Mouse (Mus musculus): ENCODE measurements around the gene Chrna4. TPM values are rescaled to one million over a fixed set of nuclear protein-coding genes. Genes with fewer than 3 reads are reported as not detected.

Chrna4 gene
- total and polyA plus RNA-seq, 3 experiments, result 0.12 TPM; not detected in 2

- Histone ChIP-seq H3K9me3 (replicated peaks; ENCODE audit: insufficient read depth, low read length) (no peaks in the 10 kb centered on the region), H3K4me1 (ENCODE audit: control insufficient read depth in 1 of 2, insufficient read depth in 2 of 2, low read length in 2 of 2) (no peaks in the 10 kb centered on the region), H3K4me3 (ENCODE audit: control insufficient read depth in 1 of 2, insufficient read depth in 1 of 2, low read depth in 2 of 2, low read length in 2 of 2) (no peak overlapping the region), H3K79me2 (ENCODE audit: control insufficient read depth, insufficient read depth, low read length, poor library complexity) (no peaks in the 10 kb centered on the region), H3K27ac (ENCODE audit: control insufficient read depth, low read depth, low read length) (no peak overlapping the region), H3K27me3 (ENCODE audit: control insufficient read depth in 1 of 2, insufficient read depth in 2 of 2, low read length in 2 of 2) (no peaks in the 10 kb centered on the region), H3K36me3 (ENCODE audit: control insufficient read depth in 1 of 2, insufficient read depth in 2 of 2, low read length in 2 of 2) (peaks cover 0 to 3% of the 10 kb centered on the region in 2 experiments; a peak in 1 of 4 replicates), H3K9ac (ENCODE audit: control insufficient read depth, low read depth, low read length, poor library complexity, severe bottlenecking) (no peak overlapping the region)
- TF ChIP-seq MYB (IDR thresholded peaks at IDR 0.05; ENCODE audit: low read depth, low read length) (no peak), POLR2A (IDR thresholded peaks at IDR 0.05; ENCODE audit: control insufficient read depth in 1 of 2, insufficient read depth in 1 of 2, low read depth in 1 of 2, low read length in 2 of 2, poor library complexity in 1 of 2) (no peak), USF2 (IDR thresholded peaks at IDR 0.05; ENCODE audit: borderline replicate concordance in 1 of 2, insufficient read depth in 1 of 2, low read depth in 1 of 2, low read length in 2 of 2) (no peak), NELFE (IDR thresholded peaks at IDR 0.05; ENCODE audit: low read depth, low read length) (no peak), TCF12 (IDR thresholded peaks at IDR 0.05; ENCODE audit: low read depth, low read length) (no peak), JUND (IDR thresholded peaks at IDR 0.05; ENCODE audit: low read depth, low read length) (no peak), EP300 (IDR thresholded peaks at IDR 0.05; ENCODE audit: low read depth in 1 of 2, low read length in 2 of 2) (no peak), MAFK (IDR thresholded peaks at IDR 0.05; ENCODE audit: borderline replicate concordance, low read depth, low read length) (no peak), USF1 (IDR thresholded peaks at IDR 0.05; ENCODE audit: low read depth, low read length) (no peak), CHD2 (IDR thresholded peaks at IDR 0.05; ENCODE audit: low read length) (no peak), TAL1 (IDR thresholded peaks at IDR 0.05; ENCODE audit: low read length) (no peak), MXI1 (IDR thresholded peaks at IDR 0.05; ENCODE audit: low read depth, low read length) (no peak), KAT2A (conservative IDR thresholded peaks at IDR 0.05; ENCODE audit: low read depth, low read length) (no peak), E2F4 (IDR thresholded peaks at IDR 0.05; ENCODE audit: borderline replicate concordance, low read depth, low read length) (no peak)
- DNase-seq (ENCODE audit: low read depth, low spot score), result no peak
Measured at GRCm38 (mm10) chr2:180981133-180981532, 62.2 kb downstream of the Chrna4 start.

Other genes with a start within 250 kb of the Chrna4 start
- 33.0 and 36.8 TPM in 2 replicates for gene Ythdf1, start 122.6 kb downstream of the Chrna4 start, total RNA-seq (2012; rRNA removed)
- gene Ythdf1, start 122.6 kb downstream of the Chrna4 start, polyA plus RNA-seq (2012; ENCODE audit: insufficient read depth in 1 of 2, insufficient read length in 2 of 2, low read depth in 1 of 2, low replicate concordance in 2 of 2, missing spikeins in 1 of 2), result 10 to 100 TPM in 1 of 2 experiments, not detected in 1; 72.2 TPM
- not detected in 2 replicates for gene Birc7, start 114.5 kb downstream of the Chrna4 start, total RNA-seq (2012; rRNA removed)
- not detected for gene Birc7, start 114.5 kb downstream of the Chrna4 start, polyA plus RNA-seq (2012; ENCODE audit: insufficient read depth in 1 of 2, insufficient read length in 2 of 2, low read depth in 1 of 2, low replicate concordance in 2 of 2, missing spikeins in 1 of 2)
- not detected in 2 replicates for gene Nkain4, start 88.8 kb downstream of the Chrna4 start, total RNA-seq (2012; rRNA removed)
- not detected for gene Nkain4, start 88.8 kb downstream of the Chrna4 start, polyA plus RNA-seq (2012; ENCODE audit: insufficient read depth in 1 of 2, insufficient read length in 2 of 2, low read depth in 1 of 2, low replicate concordance in 2 of 2, missing spikeins in 1 of 2)
- 39.3 and 50.5 TPM in 2 replicates for gene Arfgap1, start 76.3 kb downstream of the Chrna4 start, total RNA-seq (2012; rRNA removed)
- 10 to 100 TPM in 1 of 2 experiments, not detected in 1; 57.1 TPM for gene Arfgap1, start 76.3 kb downstream of the Chrna4 start, polyA plus RNA-seq (2012; ENCODE audit: insufficient read depth in 1 of 2, insufficient read length in 2 of 2, low read depth in 1 of 2, low replicate concordance in 2 of 2, missing spikeins in 1 of 2)
- gene Col20a1, start 57.0 kb downstream of the Chrna4 start, total RNA-seq (2012; rRNA removed), result 0.13 and 0.23 TPM in 2 replicates
- gene Col20a1, start 57.0 kb downstream of the Chrna4 start, polyA plus RNA-seq (2012; ENCODE audit: insufficient read depth in 1 of 2, insufficient read length in 2 of 2, low read depth in 1 of 2, low replicate concordance in 2 of 2, missing spikeins in 1 of 2), result under 1 TPM in 1 of 2 experiments, not detected in 1; 0.40 TPM
- 0.13 and 0.19 TPM in 2 replicates for gene Kcnq2, start 91.8 kb upstream of the Chrna4 start, total RNA-seq (2012; rRNA removed)
- under 1 TPM in 1 of 2 experiments, not detected in 1; 0.57 TPM for gene Kcnq2, start 91.8 kb upstream of the Chrna4 start, polyA plus RNA-seq (2012; ENCODE audit: insufficient read depth in 1 of 2, insufficient read length in 2 of 2, low read depth in 1 of 2, low replicate concordance in 2 of 2, missing spikeins in 1 of 2)
- gene Eef1a2, start 113.5 kb upstream of the Chrna4 start, total RNA-seq (2012; rRNA removed), result not detected in 2 replicates
- gene Eef1a2, start 113.5 kb upstream of the Chrna4 start, polyA plus RNA-seq (2012; ENCODE audit: insufficient read depth in 1 of 2, insufficient read length in 2 of 2, low read depth in 1 of 2, low replicate concordance in 2 of 2, missing spikeins in 1 of 2), result not detected
- 18.1 and 20.2 TPM in 2 replicates for gene Ppdpf, start 143.7 kb upstream of the Chrna4 start, total RNA-seq (2012; rRNA removed)
- gene Ppdpf, start 143.7 kb upstream of the Chrna4 start, polyA plus RNA-seq (2012; ENCODE audit: insufficient read depth in 1 of 2, insufficient read length in 2 of 2, low read depth in 1 of 2, low replicate concordance in 2 of 2, missing spikeins in 1 of 2), result 10 to 100 TPM in 1 of 2 experiments, not detected in 1; 73.4 TPM
- not detected in 2 replicates for gene Ptk6, start 159.2 kb upstream of the Chrna4 start, total RNA-seq (2012; rRNA removed)
- not detected for gene Ptk6, start 159.2 kb upstream of the Chrna4 start, polyA plus RNA-seq (2012; ENCODE audit: insufficient read depth in 1 of 2, insufficient read length in 2 of 2, low read depth in 1 of 2, low replicate concordance in 2 of 2, missing spikeins in 1 of 2)
- not detected in 2 replicates for gene Srms, start 169.6 kb upstream of the Chrna4 start, total RNA-seq (2012; rRNA removed)
- under 1 TPM in 1 of 2 experiments, not detected in 1; 0.04 TPM for gene Srms, start 169.6 kb upstream of the Chrna4 start, polyA plus RNA-seq (2012; ENCODE audit: insufficient read depth in 1 of 2, insufficient read length in 2 of 2, low read depth in 1 of 2, low replicate concordance in 2 of 2, missing spikeins in 1 of 2)
- gene Fndc11, start 176.5 kb upstream of the Chrna4 start, total RNA-seq (2012; rRNA removed), result not detected in 2 replicates
- not detected for gene Fndc11, start 176.5 kb upstream of the Chrna4 start, polyA plus RNA-seq (2012; ENCODE audit: insufficient read depth in 1 of 2, insufficient read length in 2 of 2, low read depth in 1 of 2, low replicate concordance in 2 of 2, missing spikeins in 1 of 2)
- 6.2 and 6.3 TPM in 2 replicates for gene Helz2, start 198.5 kb upstream of the Chrna4 start, total RNA-seq (2012; rRNA removed)
- gene Helz2, start 198.5 kb upstream of the Chrna4 start, polyA plus RNA-seq (2012; ENCODE audit: insufficient read depth in 1 of 2, insufficient read length in 2 of 2, low read depth in 1 of 2, low replicate concordance in 2 of 2, missing spikeins in 1 of 2), result 10 to 100 TPM in 1 of 2 experiments, not detected in 1; 12.0 TPM
- gene Gmeb2, start 244.5 kb upstream of the Chrna4 start, total RNA-seq (2012; rRNA removed), result 8.2 and 8.3 TPM in 2 replicates
- 10 to 100 TPM in 1 of 2 experiments, not detected in 1; 16.9 TPM for gene Gmeb2, start 244.5 kb upstream of the Chrna4 start, polyA plus RNA-seq (2012; ENCODE audit: insufficient read depth in 1 of 2, insufficient read length in 2 of 2, low read depth in 1 of 2, low replicate concordance in 2 of 2, missing spikeins in 1 of 2)